Mouse (Mus musculus) left cerebral cortex, adult 8-10 months (tissue): Measurements from ENCODE around the gene Csnk2a1. TPM values are rescaled to one million over a fixed set of nuclear protein-coding genes. Genes with fewer than 3 reads are reported as not detected.
"Not testable (repeated sequence)": the region's sequence is repeated elsewhere in the genome, so short reads cannot be mapped to it uniquely, and the experiment has no call there.

ENCODE experiments used
- DNase-seq, 2 experiments: peaks; one replicate each; pipeline ENCODE4 v3.0.0; 2022; ENCODE audit warnings: low spot score in 2 of 2
- total RNA-seq, 4 experiments: library from RNA; stranded (reverse); gene quantifications; 2 replicates each; pipeline ENCODE4 v1.2.4; 2022

The Csnk2a1 gene
- total RNA-seq = 100 to 1,000 TPM in 3 of 4 experiments, 10 to 100 TPM in 1; 95.7 to 112 (median 101) TPM

DNA sequence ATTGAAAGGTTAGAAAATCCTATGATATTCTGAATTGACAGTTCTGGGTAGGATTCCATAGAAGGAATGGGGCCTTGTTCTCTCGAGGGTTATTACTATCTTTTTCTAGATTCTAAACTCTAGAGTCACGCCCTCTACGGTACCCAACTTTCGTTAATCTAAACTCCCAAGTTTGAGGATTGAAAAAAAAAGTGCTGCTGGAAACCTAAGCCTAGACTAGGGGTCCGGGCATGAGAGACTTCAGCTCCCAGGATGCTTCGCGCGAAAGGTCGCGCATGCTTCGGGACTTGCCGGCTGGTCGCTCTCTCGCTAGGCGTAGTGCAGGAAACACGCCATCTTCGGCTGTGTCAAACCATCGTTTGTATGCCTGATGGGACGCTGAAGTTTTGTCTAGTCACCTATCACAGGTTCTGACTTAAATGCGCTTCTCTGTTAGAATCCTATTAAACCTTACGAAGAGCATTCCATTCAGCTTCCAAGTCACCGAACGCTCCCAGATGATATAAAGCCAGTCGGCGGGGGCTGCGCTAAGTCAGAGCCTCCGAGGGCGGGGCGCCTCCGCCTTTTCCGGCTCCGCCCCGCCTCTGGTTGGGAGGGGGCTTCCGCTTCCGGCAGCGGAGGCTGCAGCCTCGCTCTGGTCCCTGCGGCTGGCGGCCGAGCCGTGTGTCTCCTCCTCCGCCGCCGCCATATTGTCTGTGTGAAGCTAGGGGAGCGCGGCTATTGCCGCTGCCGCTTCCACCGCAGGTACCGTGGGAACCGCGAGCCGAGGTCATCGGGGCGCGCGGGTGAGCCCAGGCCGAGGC, at the start of gene Csnk2a1:
Csnk2a1 (plus strand) TSS at position 592 of the 803 bp plus-strand sequence.
- peak; percentile 85 to 92 for DNase-seq

DNA sequence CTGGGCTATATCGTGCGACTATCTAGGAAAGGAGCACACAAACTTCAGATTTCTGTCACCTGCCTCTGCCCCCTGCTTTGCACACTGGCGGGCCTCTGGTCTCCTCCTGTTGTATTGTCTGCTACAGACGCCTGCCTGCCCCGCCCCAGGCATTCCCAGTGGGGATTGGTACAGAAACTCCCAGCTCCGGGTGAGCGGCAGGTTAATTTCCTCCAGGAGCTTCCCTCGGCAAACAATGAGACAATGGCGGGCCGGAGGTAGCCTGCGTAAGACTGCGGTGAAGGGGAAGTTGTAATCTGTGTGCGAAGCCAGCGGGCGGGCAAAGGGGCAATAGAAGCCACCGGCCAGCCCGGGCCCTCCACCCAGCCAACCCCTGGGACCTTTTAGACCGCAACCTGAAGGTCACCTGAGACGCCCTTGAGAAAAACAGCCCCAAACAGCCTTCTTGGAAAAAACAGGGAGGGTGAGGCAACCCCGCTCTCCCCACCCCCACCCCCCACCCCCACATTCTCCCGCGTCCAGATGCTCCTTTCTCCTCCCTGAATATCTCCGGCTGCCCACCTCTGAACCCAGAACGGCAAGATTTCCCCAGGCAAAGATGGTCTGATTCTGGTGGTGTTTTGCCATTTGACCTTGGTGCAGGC, 49.4 kb upstream of the Csnk2a1 start:
- DNase-seq = no peak

- no peak for DNase-seq
Measured at GRCm38 (mm10) chr2:152177806-152178170, 48.9 kb upstream of the Csnk2a1 start.

DNA sequence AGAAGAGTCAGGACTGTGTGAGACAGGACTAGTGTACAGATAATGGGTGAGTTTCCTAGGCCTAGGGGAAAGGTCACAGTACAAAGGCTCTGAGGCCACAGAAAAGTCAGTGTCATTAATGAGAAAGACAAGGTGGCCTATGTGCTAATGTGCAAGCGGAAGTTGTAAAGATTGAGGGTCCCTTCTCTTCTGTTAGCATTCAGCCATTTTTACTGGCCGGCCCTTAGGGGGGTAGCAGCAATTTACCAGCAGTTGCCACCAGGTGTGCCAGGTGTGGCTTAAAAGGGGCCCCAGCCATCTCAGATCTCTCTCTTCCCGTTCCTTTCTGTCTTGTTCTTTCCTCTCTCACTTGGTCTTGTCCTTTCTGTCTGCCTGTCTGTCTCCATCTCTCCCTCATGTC, 48.3 kb upstream of the Csnk2a1 start:
- no peak for DNase-seq

DNA sequence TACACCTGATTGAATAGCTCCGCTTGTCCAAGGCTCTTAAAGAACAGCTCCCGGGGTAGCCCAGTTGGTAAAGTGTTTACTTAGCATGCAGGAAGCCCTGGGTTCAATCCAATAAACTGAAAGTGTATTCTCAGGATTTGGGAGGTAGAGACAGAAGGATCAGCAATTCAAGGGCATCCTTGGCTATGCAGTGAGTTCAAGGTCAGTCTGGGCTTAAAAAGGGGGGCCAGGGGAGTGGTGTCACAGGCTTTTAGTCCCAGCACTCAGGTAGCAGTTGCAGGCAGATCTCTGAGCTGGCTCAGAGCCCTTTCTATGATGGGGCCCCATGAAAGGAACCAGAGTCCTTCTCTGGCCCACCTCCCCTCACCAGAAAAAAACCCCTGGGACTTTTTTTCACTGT, 47.3 kb upstream of the Csnk2a1 start:
- no peak for DNase-seq

DNA sequence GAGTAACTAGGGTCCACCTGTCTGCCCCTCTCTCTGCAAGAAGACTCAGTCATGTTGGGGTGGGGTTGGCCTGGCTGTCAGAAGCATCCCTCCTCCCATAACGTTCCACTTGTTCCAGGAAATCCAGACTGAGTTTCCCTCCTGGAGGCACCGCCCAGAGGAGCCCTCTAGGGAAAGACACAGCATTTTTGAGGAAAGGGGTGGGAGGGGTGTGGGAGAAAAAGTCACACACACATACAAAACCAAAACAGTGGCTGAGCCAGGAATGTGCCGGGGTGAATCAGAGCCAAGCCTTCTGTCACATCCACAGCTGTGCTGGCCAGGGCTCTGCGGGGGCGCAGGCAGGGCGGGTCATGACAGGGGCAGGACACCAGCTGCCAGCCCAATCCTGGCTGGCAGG, 46.3 kb upstream of the Csnk2a1 start:
- DNase-seq = peak in 1 of 2 experiments; percentile 11

GRCm38 (mm10) chr2:152187132-152187531, 39.5 kb upstream of the Csnk2a1 start:
- DNase-seq = no peak

GRCm38 (mm10) chr2:152189213-152189612, 37.4 kb upstream of the Csnk2a1 start:
- DNase-seq = no peak

DNA sequence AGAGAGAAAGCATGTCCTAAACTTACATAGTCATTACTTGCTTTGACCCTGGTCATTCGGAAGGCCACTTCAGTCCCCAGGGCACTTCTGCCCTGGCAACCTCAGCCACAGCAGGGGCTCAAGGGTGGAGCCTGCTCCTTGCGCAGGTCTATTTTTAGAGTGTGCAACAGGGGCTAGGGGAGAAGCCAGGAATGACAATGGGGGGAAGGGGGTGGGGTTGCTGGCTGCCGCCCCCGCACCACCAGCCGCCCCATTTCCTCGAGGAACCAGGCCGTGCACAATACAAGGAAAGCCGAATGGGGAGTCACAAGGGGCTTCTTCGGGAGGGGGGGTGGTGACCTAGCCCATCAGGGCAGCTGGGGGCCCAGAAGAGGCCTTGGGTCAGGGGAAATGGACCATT, 37.0 kb upstream of the Csnk2a1 start:
- DNase-seq = no peak

DNA sequence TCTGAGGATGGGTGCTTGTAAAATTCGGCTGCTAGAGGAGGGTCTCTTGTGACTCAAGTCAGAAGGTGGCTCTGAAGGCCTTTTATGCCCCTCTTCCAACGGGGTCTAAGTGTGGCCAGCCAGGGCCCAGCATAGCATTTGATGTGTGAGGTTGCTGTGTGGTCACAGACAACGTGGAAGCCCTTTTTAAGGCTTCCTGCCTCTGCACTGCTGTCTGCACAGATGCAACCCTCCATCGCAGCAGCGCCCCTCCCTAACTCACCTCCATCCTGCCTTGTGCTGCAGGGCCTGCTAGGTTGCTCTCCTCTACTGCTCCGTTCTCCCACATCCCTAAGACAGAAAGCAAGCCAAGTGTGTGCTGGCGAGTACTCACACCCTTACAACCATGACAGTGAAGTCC, 36.5 kb upstream of the Csnk2a1 start:
- no peak for DNase-seq

- DNase-seq = no peak
Measured at GRCm38 (mm10) chr2:152192591-152193345, 33.9 kb upstream of the Csnk2a1 start.

DNA sequence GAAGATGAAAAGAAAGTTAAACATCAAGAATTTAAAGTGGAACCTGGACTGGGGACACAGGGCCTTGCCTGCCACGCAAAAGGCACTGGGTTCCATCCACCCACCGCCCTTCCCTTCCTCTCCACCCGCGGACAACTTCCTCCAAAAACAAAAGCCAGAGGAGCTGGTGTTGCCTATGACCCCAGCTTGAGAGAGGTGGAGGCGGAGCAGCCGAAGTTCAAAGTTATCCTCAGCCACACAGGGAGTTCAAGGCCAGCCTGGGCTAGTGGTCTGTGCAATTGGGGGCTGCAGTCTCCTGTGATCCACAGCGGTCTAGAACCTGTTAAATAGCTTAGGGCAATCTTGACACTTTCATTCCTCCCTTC, 33.3 kb upstream of the Csnk2a1 start:
- no peak for DNase-seq

- no peak for DNase-seq
Measured at GRCm38 (mm10) chr2:152194586-152194985, 32.1 kb upstream of the Csnk2a1 start.

DNA sequence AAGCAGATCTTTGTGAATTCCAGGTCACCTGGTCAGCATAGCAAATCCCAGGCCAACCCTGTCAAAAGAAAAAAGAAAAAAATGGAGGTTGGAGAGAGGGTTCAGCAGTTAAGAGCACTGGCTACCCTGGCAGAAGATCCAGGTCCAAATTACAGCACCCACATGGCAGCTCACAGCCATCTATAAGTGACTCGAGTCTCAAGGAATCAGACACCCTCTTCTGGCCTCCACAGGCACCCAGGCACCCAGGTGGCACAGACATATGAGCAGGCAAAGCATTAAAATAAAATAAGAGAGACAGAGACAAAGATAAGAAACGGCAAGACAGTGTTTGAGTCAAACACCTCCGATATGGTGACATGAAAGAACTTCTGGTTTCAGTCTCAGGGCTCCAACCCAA, 29.7 kb upstream of the Csnk2a1 start:
- DNase-seq = no peak

GRCm38 (mm10) chr2:152197301-152197712, 29.3 kb upstream of the Csnk2a1 start:
- peak; percentile 30 to 35 for DNase-seq

DNA sequence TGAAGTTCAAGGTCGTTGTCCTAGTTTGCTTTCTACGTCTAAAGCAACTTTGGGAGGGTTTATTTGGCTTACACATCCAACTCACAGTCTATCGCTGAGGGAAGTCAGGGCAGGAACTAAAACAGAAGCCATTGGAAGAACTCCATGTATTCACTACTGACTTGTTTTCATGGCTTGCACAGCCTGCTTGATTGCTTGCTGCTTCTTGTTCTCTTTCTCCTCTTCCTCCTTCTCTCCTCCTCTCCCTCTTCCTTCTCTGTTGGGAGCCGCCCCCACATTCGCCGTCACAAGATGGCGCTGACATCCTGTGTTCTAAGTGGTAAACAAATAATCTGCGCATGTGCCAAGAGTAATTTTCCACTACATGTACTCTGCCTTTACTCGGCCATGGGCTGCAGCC, 20.5 kb upstream of the Csnk2a1 start:
- DNase-seq = not testable (repeated sequence)

GRCm38 (mm10) chr2:152211871-152212270, 14.8 kb upstream of the Csnk2a1 start:
- no peak for DNase-seq

DNA sequence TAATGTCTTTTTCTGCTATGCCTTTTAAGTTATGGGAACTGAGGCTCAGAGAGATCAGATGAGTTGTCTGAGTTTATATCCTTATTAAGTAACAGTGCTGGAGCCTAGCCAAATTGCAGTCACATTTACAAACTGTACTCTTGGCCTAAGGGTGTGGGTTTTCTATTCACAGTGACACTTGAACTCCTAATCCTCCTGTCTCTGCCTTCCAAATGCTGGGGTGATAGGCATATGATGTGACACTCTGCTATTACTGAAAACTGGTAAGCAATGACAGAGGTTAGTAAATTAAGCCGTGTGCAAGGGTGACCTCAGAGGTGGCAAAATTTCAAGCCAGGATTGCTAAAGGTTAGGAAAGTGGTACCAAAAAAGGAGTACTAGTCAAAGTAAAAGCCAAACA, 9.7 kb upstream of the Csnk2a1 start:
- no peak for DNase-seq

- no peak for DNase-seq
Measured at GRCm38 (mm10) chr2:152223521-152224300, 2.9 kb upstream of the Csnk2a1 start.

- no peak for DNase-seq
Measured at GRCm38 (mm10) chr2:152225536-152225935, 1.1 kb upstream of the Csnk2a1 start.

- DNase-seq = peak; percentile 57 to 58
Measured at GRCm38 (mm10) chr2:152227051-152227481, 427 bp downstream of the Csnk2a1 start.
